28 mouse cellular contexts compared by ENCODE assay signal in the genomic region with DNA sequence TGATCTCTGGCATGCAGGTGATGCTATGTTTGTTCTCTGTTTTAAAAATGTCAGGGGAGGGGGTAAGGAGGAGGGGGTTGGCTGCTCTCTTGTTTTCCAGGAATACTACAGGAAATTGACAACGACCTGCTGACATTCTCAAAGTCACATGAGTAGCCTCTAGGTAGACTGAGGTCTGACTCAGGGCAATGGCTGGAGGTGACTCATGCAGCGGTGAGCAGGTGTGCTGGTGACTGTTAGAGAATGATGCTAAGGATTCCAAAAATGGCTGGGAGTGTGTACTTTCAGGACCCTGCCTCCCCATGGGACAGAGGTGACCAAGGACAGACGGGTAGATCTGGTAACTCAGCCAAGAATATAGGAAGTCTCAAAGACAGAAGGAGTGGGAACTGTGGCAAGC. TPM values are rescaled to one million over a fixed set of nuclear protein-coding genes. Genes with fewer than 3 reads are reported as not detected.
"Had no signal": no experiment of that assay in that cellular context is flagged by ENCODE, and none has a peak within 500 bp of the region (broad histone marks: within the 10 kb centered on the region; RNA-seq: fewer than 3 reads in every experiment).

No protein-coding gene starts in this region.

- DNase-seq: gastrocnemius, postnatal 14 days; heart, adult 11 months; heart, adult 2 months; heart, postnatal 14 days; heart, postnatal 36 days; kidney, adult 18-20 months; kidney, adult 8-10 months; kidney, postnatal 10 days; kidney, postnatal 25 days; kidney, postnatal 4 days; liver; liver, embryonic 13.5 days; liver, postnatal 0 days had no signal

- H3K27me3 ChIP-seq: hindbrain, embryonic 13.5 days; hindbrain, embryonic 15.5 days; liver, embryonic 13.5 days had no signal

- H3K9ac ChIP-seq: heart, embryonic 13.5 days; heart, embryonic 15.5 days; hindbrain, embryonic 13.5 days; hindbrain, embryonic 15.5 days; limb, embryonic 12.5 days; liver, embryonic 13.5 days; liver, embryonic 15.5 days; liver, postnatal 0 days had no signal

- ATAC-seq: intestine, embryonic 16.5 days; liver, postnatal 0 days had no signal

- H3K4me3 ChIP-seq: heart, adult 2 months; heart, embryonic 13.5 days; heart, embryonic 15.5 days; hindbrain, embryonic 13.5 days; hindbrain, embryonic 15.5 days; layer of hippocampus, adult 2 months; left cerebral cortex, adult 2 months; limb, embryonic 10.5 days; limb, embryonic 12.5 days; liver, embryonic 13.5 days; liver, embryonic 15.5 days had no signal

- H3K27ac ChIP-seq: heart, adult 2 months; heart, embryonic 13.5 days; heart, embryonic 15.5 days; hindbrain, embryonic 13.5 days; hindbrain, embryonic 15.5 days; layer of hippocampus, adult 2 months; left cerebral cortex, adult 2 months; limb, embryonic 10.5 days; limb, embryonic 12.5 days; liver, embryonic 13.5 days; liver, embryonic 15.5 days had no signal

- H3K36me3 ChIP-seq: heart, embryonic 13.5 days; heart, embryonic 15.5 days; hindbrain, embryonic 13.5 days; hindbrain, embryonic 15.5 days; limb, embryonic 10.5 days; limb, embryonic 12.5 days; liver, embryonic 13.5 days; liver, embryonic 15.5 days had no signal

- H3K9me3 ChIP-seq: heart, embryonic 13.5 days; heart, embryonic 15.5 days; hindbrain, embryonic 13.5 days; hindbrain, embryonic 15.5 days; limb, embryonic 10.5 days; limb, embryonic 12.5 days; liver, embryonic 13.5 days; liver, embryonic 15.5 days had no signal

- H3K4me2 ChIP-seq: heart, embryonic 11.5 days; heart, embryonic 13.5 days; heart, embryonic 15.5 days; hindbrain, embryonic 13.5 days; hindbrain, embryonic 15.5 days; limb, embryonic 12.5 days; liver, embryonic 11.5 days; liver, embryonic 13.5 days; liver, embryonic 15.5 days had no signal

RNA-seq across cellular contexts. Expression of a gene that starts 8.1 kb away (rescaled TPM):
- total RNA-seq: gastrocnemius, adult 8-10 months; gastrocnemius, postnatal 14 days; gastrocnemius, postnatal 36 days; heart, adult 2 months; heart, postnatal 14 days; heart, postnatal 36 days; hematopoietic stem cell, adult 5-6 weeks; left cerebral cortex, adult 2 months had no signal
- polyA plus RNA-seq: heart, adult 2 months had no signal
